Mouse (Mus musculus) brain, embryonic 18.5 days (tissue): ENCODE measurements at regions not wholly inside any gene's neighbourhood (a gene's known extent, or its start where the extent isn't known, plus 50 kb on each side); places are given as distances from the start of the nearest gene placed in this dataset.
A peak's percentile ranks its signal among the peaks of the same experiment; 100 is the strongest.

Experiments used
- DNase-seq: peaks from one replicate; pipeline ENCODE4 v3.0.0-alpha.2; 2012; ENCODE audit warnings: low read depth, low spot score

DNA sequence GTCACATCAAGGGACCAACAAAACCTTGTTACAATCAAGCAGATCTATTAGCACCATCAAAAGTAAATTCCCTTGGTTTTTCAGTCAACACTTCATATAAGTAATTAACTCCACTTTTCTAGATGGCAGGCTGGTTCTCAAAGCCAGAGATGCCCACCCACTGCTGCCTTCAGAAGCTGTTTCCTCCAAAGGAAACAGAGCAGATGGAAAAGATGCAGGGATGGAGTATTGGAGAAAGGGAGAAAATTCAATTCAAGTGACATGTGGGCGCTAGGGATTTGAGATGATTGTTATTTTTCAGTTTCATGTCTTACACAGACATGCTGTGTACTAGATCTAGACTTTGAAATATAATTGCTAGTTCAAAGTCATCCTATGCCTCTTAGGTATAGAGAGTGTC lies 705.1 kb downstream of the Edem1 start:
- no peak for DNase-seq

DNA sequence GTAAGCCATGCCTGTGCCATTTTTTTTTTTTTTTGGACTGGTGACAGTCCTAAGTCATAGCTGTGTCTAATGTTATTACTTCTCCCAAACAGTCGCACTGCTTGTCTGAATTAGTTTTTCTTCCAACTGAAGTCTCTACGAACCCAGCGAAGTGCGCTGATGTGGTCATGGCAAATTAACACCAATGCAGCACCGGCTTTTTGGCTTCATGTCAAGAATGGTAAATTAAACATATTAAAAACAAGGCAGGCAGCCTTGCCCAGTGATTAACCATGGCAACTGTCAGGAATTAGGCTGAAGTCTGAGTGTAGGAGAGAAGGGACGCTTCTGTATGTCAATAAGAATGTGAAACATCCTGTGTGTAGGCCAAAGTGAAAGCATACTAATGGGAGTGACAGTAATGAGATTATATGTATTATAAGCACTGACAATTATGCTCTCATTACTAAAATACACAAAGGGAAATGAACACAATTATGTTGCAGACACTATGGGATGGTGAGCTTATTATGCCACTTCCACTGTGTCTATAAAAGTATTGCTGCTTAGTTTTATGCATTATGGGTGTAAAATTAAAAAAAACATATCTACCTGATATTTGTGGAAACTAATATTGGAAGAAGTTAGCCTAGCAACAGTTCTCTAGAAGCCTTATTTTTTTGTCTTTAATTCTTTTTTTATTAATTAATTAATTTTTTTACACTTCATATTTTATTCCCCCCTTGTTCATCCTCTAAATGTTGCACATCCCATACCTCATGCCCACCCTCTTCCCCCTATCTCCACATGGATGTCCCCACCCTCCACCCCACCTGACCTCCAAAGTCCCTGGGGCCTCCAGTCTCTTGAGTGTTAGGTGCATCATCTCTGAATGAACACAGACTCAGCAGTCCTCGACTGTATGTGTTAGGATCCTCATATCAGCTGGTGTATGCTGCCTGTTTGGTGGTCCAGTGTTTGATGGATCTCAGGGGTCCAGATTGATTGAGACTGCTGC lies 714.8 kb downstream of the Edem1 start:
- peak; percentile 12 for DNase-seq

DNA sequence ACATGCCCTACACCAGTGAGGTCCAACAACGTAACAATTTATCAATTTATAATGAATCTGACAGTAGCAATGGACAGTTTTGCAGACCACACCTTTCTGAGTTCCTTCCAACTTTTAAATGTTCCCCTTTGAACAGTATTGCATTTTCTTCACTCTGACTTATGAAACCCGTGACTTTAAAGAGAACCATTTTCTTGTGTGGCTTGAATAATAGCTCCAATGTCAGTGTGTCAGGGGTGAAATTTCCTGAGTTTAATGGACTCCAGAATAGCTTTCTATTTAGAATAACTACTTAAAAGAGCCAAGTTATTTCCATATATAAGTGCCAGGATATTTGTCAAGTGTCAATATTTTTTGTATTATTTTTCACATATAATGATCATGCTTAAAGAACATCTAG lies 723.9 kb downstream of the Edem1 start:
- no peak for DNase-seq
